Mouse (Mus musculus) yolk sac, embryonic 10.5 days (tissue): ENCODE measurements at regions not wholly inside any gene's neighbourhood (a gene's known extent, or its start where the extent isn't known, plus 50 kb on each side); places are given as distances from the start of the nearest gene placed in this dataset.

ENCODE experiments used
- DNase-seq: peaks from one replicate; pipeline ENCODE4 v3.0.0-alpha.2; 2017; ENCODE audit warnings: low spot score

DNA sequence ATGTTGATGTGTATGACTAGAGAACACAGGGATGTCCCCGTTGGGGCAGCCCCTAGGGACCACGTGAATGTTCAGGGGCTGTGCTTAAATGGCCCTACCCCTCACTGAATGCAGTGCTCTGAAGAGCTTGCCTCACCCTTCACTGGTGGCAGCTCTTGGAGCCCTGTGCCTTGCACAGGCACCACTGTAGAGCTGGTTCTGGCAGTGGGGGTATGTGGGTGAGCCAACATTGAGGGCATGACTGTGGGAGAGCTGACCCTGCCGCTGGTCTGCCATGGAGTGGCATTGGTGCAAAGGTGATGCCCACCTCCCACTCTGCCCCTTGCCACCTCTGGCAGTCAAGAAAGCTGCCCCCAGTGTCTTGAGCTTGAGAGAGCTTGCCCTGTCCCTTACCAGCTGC, 69.6 kb upstream of the Tdrd3 start:
- DNase-seq: no peak

DNA sequence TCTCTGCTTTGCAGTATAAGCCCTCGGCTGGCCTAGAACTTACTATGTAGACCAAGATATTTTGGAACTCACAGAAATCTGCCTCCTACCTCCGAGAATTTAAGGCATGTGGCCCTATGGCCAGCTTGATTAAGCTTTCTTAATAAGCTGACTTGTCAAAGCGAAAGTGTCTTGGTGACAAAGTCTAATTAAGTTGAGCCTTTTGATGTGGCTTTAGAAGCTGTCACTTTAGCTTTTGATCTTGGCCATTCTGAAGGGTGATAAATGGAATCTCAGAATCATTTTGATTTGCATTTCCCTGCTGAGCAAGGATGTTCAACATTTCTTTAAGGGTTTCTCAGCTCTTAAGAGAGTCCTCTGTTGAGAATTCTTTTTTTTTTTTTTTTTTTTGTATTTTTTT, 67.6 kb upstream of the Tdrd3 start:
- no peak for DNase-seq

DNA sequence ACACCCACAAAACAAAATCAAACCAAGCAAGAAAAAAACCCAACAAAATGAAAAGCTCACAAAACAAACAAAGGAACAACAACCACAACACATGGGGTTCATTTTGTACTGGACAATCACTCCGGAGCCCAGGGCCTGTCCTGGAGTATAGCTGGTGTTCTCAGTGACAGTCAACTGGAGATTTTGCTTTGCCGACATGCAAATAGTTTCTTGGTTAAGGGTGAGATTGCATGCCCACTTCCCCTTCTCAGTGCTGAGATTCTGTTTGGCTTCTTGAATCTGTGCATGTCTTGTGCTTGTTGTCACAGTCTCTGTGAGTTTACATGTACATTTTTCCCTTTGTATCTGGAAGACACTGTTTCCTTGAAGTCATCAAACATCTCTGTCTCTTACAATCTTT, 50.6 kb upstream of the Tdrd3 start:
- DNase-seq: no peak
